Mouse (Mus musculus) E14TG2a.4 (cell line): Measurements from ENCODE around the gene Akr1b7.

Experiments
- CTCF ChIP-seq: conservative IDR thresholded peaks from 2 replicates; pipeline ENCODE4 v1.5.1; 2014; ENCODE audit warnings: low read length
- NANOG ChIP-seq: IDR thresholded peaks from 2 replicates; pipeline ENCODE4 v1.6.1; 2014; ENCODE audit warnings: borderline replicate concordance, low read length, mixed read lengths

GRCm38 (mm10) chr6:34460651-34461050, 48.5 kb downstream of the Akr1b7 start:
- no peak for TF ChIP-seq CTCF
- no peak for TF ChIP-seq NANOG
